Mouse (Mus musculus) adipocyte (in vitro differentiated cells): Measurements from ENCODE around the gene Vdac1.
"Not testable (repeated sequence)": the region's sequence is repeated elsewhere in the genome, so short reads cannot be mapped to it uniquely, and the experiment has no call there.

Experiments
- DNase-seq: peaks from one replicate; pipeline ENCODE4 v3.0.0-alpha.2; 2016; ENCODE audit warnings: low spot score

Gene Vdac1

GRCm38 (mm10) chr11:52374340-52374739, 13.7 kb downstream of the Vdac1 start:
- DNase-seq, result peak; percentile 51

DNA sequence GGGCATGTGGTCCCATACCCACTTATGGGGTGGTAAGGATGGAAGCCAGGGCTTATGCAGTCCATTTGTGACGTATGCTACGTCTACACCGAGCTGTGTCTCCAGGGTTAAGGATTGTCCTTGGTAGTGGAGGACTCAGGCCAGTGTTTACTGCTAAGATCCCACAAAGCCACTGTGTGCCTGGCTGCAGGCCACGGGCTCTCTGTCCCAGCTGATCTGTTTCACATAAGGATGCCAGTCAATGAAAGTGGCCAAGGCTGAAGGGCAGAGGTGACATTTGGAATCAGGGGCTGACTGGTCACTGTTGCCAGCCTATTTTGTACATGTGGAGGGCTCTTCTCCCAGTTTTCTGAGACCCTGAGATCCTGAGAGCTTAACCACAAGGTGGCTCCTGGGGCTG, 16.9 kb downstream of the Vdac1 start:
- peak; percentile 53 for DNase-seq

DNA sequence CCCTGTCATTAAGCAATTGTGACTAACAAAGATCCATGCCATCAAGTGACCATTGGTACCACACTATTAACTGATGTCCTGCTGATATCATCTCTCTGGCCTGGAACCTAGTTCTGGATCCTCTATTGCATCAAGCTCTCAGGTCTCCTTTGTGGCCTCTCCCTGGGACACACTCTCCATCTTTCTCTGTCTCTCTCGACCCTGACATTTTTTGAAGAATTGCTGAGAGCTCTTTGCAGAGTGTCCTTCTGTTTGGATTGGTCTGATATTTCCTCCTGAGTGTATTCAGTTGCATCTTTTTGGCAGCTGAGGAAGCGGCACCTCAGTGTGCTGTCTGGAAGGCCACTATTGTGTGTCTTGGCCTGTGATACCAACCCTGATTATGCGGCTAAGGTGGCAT, 18.6 kb downstream of the Vdac1 start:
- DNase-seq, result no peak

DNA sequence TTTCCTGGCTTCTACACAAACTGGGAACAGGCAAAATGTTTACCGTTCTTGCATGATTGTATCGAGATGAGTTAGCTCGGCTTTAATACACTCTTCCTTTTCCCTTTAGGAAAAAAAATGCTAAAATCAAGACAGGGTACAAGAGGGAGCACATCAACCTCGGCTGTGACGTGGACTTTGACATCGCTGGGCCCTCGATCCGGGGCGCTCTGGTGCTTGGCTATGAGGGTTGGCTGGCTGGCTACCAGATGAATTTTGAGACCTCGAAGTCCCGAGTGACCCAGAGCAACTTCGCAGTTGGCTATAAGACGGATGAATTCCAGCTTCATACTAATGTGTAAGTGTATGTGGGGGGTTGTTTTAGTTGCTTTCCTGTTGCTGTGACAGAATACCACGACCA, 23.1 kb downstream of the Vdac1 start:
- DNase-seq, result no peak

DNA sequence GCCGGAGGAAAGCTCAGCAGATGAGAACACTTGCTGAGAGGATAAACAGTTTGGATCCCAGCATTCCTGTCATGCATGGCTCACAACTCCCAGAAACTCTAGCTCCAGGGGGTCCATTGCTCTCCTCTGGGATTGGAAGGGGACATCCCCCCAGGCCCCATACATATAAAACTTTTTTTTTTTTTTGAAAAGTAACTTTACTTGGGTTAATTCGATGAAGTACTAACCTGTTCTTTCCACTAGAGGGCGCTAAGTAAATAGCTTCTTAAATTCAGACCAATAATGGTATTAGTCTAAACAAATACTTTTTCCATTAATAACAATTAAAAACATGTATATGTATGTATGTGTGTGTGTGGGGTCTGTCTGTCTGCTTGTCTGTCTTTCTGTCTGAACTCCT, 24.0 kb downstream of the Vdac1 start:
- DNase-seq, result no peak

DNA sequence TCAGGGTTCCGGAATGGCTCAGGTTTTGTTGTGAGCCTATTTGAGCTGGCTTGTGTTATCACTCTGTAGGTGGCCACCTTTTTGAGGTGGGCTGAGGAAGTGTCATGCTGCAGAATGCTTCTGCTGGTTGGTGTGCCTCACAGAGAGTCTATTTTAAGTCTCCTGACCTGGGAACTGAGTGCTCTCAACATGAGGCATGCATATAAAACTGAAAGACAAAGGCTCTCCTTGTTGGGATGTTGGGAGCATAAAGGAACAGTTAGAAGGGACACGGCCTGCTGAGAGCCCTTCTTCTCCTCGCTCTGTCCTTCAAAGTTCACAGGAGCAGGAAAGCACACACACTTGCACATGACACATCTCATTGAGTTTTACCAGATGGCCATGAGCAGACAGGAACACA, 26.2 kb downstream of the Vdac1 start:
- no peak for DNase-seq

GRCm38 (mm10) chr11:52388150-52388549, 27.5 kb downstream of the Vdac1 start:
- DNase-seq, result no peak

GRCm38 (mm10) chr11:52388979-52389378, 28.3 kb downstream of the Vdac1 start:
- not testable (repeated sequence) for DNase-seq

DNA sequence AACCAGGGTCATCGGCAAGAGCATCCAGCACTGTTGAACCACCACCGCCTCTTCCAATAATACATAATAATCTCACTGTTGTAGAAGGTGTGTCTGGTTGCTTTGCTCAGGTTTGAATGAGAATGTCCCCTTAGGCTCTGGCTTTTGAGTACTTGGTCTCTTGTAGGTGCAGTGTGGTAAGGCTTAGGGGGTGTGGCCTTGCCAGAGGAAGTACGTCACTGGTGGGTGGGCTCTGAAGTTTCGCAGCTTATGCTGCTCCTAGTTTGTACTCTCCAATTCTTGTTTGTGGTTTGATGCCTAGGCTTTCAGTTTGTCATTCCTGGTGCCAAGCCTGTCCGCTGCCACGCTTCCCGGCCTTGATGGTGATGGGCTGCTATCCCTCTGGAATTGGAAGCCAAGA, 29.3 kb downstream of the Vdac1 start:
- DNase-seq, result no peak

GRCm38 (mm10) chr11:52394494-52394893, 33.8 kb downstream of the Vdac1 start:
- no peak for DNase-seq

DNA sequence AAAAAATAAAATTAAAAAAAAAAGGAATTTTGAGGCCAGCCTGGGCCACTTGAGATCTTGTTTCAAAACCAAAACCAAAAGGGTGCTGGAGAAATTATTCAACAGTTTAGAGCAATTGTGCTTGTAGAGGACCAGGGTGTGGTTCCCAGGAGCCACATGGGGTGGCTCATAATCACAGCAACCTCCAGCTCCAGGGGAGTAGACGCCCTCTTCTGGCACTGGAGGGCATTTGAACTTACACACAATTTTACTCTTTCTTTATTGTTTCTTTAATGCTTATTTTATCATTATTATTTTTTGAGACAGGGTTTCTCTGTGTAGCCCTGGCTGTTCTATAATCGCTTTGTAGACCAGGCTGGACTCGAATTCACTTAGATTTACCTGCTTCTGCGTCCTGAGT, 34.7 kb downstream of the Vdac1 start:
- DNase-seq, result no peak

DNA sequence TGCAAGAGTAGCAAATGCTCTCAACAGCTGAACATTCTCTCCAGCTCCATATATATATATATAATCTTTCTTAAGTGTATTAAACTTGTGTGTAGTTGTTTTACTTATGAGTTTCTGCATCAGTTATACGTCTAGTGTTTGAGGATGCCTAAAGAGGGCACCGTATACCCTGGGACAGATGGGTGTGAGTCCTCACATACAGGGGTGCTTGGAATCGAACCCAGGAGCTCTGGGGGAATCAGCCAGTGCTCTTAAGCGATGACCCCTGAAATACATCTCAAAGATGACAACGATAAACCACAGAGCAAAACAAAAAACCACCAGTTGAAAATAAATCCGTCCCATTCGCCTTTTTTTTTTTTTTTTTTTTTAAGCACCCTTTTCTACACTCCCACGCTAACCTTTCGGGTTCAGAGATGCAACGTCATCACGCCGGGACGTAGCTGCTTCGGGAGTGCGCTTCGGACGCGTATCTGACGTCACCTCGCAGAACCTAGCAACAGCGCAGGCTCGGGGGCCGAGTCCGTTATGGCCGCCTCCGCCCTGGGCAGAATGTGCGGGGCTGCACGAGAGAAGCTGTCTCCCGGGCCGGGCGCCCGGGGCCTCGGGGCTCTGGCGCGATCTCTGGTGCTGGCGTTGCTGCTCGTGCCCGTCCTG, 35.4 kb downstream of the Vdac1 start, which contains the start of gene 9530068E07Rik:
Gene 9530068E07Rik, plus strand, starts transcription at position 489 of the 657 bp plus-strand sequence.
- DNase-seq, result peak; percentile 94

- DNase-seq, result peak; percentile 40
Observed at GRCm38 (mm10) chr11:52396597-52397188, 36.0 kb downstream of the Vdac1 start.

- DNase-seq, result no peak
Observed at GRCm38 (mm10) chr11:52397385-52397987, 36.8 kb downstream of the Vdac1 start.

DNA sequence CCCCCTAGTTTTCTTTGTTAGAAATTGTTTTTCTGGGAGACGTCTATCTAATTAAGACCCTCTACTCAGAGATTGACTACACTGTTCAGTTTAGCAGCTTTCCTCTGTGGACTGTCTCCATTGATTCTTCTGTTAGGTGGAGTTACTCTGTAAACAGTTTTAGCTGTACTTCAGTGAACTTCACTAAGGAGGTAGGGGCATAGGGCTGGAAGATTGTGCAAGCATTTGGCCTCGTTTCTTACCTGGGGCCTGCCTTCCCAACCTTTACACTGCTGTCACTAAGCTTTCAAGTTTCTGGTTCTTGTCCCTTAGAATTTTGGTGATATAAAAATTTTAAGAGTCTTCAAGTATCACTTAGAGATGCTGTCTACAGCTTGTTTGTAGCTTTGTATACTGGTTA, 40.8 kb downstream of the Vdac1 start:
- no peak for DNase-seq

GRCm38 (mm10) chr11:52402566-52402965, 41.9 kb downstream of the Vdac1 start:
- DNase-seq, result no peak

GRCm38 (mm10) chr11:52404209-52404608, 43.5 kb downstream of the Vdac1 start:
- no peak for DNase-seq

DNA sequence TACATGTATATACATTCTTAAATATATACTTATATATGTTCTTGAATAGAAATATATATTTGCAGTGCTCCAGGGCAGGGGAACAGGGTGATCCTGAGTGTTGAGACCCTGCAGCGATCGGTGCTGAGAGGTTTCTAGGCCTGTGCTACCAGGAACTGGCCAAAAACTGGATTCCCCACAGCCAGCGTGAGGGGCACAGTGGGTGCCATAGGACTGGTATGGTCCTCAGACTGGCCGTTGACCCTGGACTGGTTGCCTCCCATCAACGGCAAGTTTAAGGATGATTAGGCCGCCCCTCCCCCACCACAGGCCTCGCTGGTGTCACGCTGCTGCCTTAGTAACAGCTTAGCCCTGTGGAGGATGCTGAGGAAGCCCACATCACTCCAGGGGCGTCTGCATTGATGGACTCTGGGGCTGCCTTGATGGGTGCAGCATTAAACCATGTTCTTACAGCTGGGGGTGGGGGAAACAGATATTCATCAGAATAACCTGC, 44.6 kb downstream of the Vdac1 start:
- DNase-seq, result no peak

DNA sequence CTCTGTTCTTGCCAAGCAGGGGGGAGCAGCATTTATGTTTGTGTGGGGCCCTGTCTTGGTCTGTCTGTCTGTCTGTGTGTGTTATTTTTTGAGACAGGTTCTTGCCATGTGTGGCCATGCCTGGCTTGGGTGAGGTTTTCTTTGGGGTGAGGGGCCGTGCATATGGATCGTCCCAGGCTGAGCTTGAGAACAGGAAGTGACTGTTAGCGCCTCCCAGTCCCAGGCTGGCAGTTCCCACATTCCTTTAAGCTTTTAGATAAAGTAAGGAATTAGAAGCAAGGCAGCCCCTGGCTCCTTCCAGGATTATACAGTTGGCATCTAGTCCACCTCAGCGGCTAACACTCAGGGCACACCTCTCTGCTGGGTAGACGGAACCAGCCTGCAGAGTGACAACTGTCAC, 48.7 kb downstream of the Vdac1 start:
- DNase-seq, result no peak

DNA sequence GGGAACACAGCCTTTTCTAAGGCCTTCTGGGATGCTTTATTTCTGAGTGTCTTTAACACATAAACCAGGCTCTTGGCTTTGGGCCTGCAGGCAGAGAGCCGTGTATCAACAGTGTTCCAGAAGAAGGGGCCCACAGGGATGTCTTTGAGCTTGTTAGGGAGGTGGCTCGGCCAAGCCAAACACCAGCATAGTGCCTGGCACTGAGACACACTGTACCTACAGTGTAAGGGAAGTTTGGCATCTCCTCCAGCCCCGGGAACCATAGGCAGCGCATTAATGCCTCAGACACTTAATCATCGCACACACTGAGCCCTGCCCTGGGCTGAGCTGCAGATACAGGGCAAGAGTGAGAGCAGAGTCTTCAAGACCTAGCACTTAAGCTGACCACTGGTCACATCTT, 57.7 kb downstream of the Vdac1 start:
- DNase-seq, result peak; percentile 22

DNA sequence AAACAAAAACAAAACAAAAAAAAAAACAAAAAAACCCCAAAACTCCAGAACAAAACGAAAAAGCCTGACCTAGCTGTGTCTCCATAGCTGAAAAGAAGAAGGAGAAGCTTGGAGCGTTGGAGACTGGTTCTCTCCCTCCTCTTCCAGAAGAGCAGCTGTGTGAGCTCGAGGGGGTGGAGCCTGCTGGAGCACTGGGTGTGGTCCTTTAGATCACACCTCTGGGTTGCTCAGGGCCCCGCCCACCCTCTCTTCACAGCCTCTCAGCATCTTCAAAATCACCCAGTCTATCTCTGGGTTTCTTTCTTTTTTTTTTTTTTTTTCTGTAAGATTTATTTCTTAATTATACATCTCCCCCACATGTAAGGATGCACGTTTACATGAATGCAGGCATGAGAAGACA, 58.6 kb downstream of the Vdac1 start:
- DNase-seq, result no peak

- no peak for DNase-seq
Observed at GRCm38 (mm10) chr11:52419861-52420260, 59.2 kb downstream of the Vdac1 start.

- DNase-seq, result no peak
Observed at GRCm38 (mm10) chr11:52420296-52421052, 59.8 kb downstream of the Vdac1 start.
